Mouse (Mus musculus): ENCODE measurements at regions not wholly inside any gene's neighbourhood (a gene's known extent, or its start where the extent isn't known, plus 50 kb on each side); places are given as distances from the start of the nearest gene placed in this dataset.

GRCm38 (mm10) chr12:113365783-113366182 is 123.5 kb upstream of the Adam6b start:
- no peak for TF ChIP-seq CTCF (IDR thresholded peaks at IDR 0.05; ENCODE audit: low read depth, low read length)
- TF ChIP-seq POLR2A (IDR thresholded peaks at IDR 0.05; ENCODE audit: borderline replicate concordance, low read depth, low read length): no peak

Measured in bone marrow macrophage, adult 2 months (primary cell).